8 mouse cellular contexts compared by ENCODE assay signal in genomic region chr17:27421837-27422236, GRCm38 (mm10).
DNase-seq lines count a peak whose midpoint lies in the region; ATAC-seq and TF ChIP-seq lines count a peak whose summit lies in the region.
"Had no signal": no experiment of that assay in that cellular context is flagged by ENCODE, and none has a peak within 500 bp of the region (broad histone marks: within the 10 kb centered on the region; RNA-seq: fewer than 3 reads in every experiment).

No protein-coding gene starts in this region.

- H3K4me3 ChIP-seq in midbrain, embryonic 10.5 days = no peak overlapping the region
- no peak overlapping the region for H3K4me3 ChIP-seq in midbrain, postnatal 0 days (ENCODE audit: low read depth, low read length)
- H3K4me3 ChIP-seq in embryonic facial prominence, embryonic 13.5 days = no peak overlapping the region
- H3K4me3 ChIP-seq in intestine, postnatal 0 days (ENCODE audit: low read depth, low read length) = no peak overlapping the region

- peak; percentile 42 for DNase-seq in midbrain, embryonic 10.5 days (ENCODE audit: low spot score)
- DNase-seq in midbrain, postnatal 0 days (ENCODE audit: low spot score) = no peak
- peak; percentile 67 for DNase-seq in retina, postnatal 1 day
- DNase-seq in frontal cortex, postnatal 10 days (ENCODE audit: low spot score in 2 of 2) = no peak
- no peak for DNase-seq in urinary bladder, adult 2 months (ENCODE audit: low spot score)

- WGBS in midbrain, embryonic 10.5 days = 51% methylated on average over 8 of the region's 8 CpGs
- WGBS in midbrain, postnatal 0 days = 12% methylated on average over 8 of the region's 8 CpGs
- 27% methylated on average over 8 of the region's 8 CpGs for WGBS in embryonic facial prominence, embryonic 13.5 days
- 58% methylated on average over 8 of the region's 8 CpGs for WGBS in intestine, postnatal 0 days

- no peaks in the 10 kb centered on the region for H3K9me3 ChIP-seq in midbrain, embryonic 10.5 days (replicated peaks)
- H3K9me3 ChIP-seq in midbrain, postnatal 0 days (ENCODE audit: low read length) = no peaks in the 10 kb centered on the region
- no peaks in the 10 kb centered on the region for H3K9me3 ChIP-seq in embryonic facial prominence, embryonic 13.5 days
- H3K9me3 ChIP-seq in intestine, postnatal 0 days (ENCODE audit: control insufficient read depth) = no peaks in the 10 kb centered on the region

- H3K9ac ChIP-seq in midbrain, postnatal 0 days (replicated peaks; ENCODE audit: low read length, poor library complexity, severe bottlenecking) = no peak overlapping the region; the same call in 1 of the 2 replicates
- H3K9ac ChIP-seq in embryonic facial prominence, embryonic 13.5 days = 0 out of 2 replicates have a peak overlapping the region, but pooled peaks have one; percentile 27
- H3K9ac ChIP-seq in intestine, postnatal 0 days (ENCODE audit: low read depth, low read length) = no peak overlapping the region

- no peak for ATAC-seq in midbrain, postnatal 0 days (ENCODE audit: low FRiP score)
- ATAC-seq in embryonic facial prominence, embryonic 13.5 days (ENCODE audit: insufficient number of reproducible peaks, insufficient read depth, low FRiP score, low TSS enrichment, low read depth) = no peak
- 0 out of 2 replicates have a peak, but pooled peaks have one; percentile 26 for ATAC-seq in intestine, postnatal 0 days

- H3K4me1 ChIP-seq in midbrain, embryonic 10.5 days = peaks cover 28% of the 10 kb centered on the region
- H3K4me1 ChIP-seq in midbrain, postnatal 0 days (ENCODE audit: insufficient read depth, low read length) = peaks cover 13% of the 10 kb centered on the region
- H3K4me1 ChIP-seq in embryonic facial prominence, embryonic 13.5 days = peaks cover 22% of the 10 kb centered on the region
- no peaks in the 10 kb centered on the region for H3K4me1 ChIP-seq in intestine, postnatal 0 days (replicated peaks; ENCODE audit: control insufficient read depth, insufficient read depth, low read length)

- H3K27ac ChIP-seq in midbrain, embryonic 10.5 days (replicated peaks) = peak overlapping the region; percentile 81
- no peak overlapping the region for H3K27ac ChIP-seq in midbrain, postnatal 0 days (ENCODE audit: low read depth, low read length)
- H3K27ac ChIP-seq in embryonic facial prominence, embryonic 13.5 days = peak overlapping the region; percentile 67; the same call in 1 of the 2 replicates
- H3K27ac ChIP-seq in intestine, postnatal 0 days (ENCODE audit: low read depth, low read length) = no peak overlapping the region
- H3K27ac ChIP-seq: macrophage had no signal

- no peaks in the 10 kb centered on the region for H3K36me3 ChIP-seq in midbrain, embryonic 10.5 days
- no peaks in the 10 kb centered on the region for H3K36me3 ChIP-seq in midbrain, postnatal 0 days (ENCODE audit: insufficient read depth, low read length)
- no peaks in the 10 kb centered on the region for H3K36me3 ChIP-seq in embryonic facial prominence, embryonic 13.5 days
- no peaks in the 10 kb centered on the region for H3K36me3 ChIP-seq in intestine, postnatal 0 days (ENCODE audit: control insufficient read depth, insufficient read depth)

- H3K27me3 ChIP-seq in midbrain, embryonic 10.5 days (ENCODE audit: low read depth, poor library complexity, severe bottlenecking) = peaks cover 4% of the 10 kb centered on the region; the same call in 1 of the 2 replicates
- no peaks in the 10 kb centered on the region for H3K27me3 ChIP-seq in midbrain, postnatal 0 days (ENCODE audit: insufficient read depth, low read length)
- H3K27me3 ChIP-seq in embryonic facial prominence, embryonic 13.5 days = no peaks in the 10 kb centered on the region
- H3K27me3 ChIP-seq in intestine, postnatal 0 days (replicated peaks; ENCODE audit: control insufficient read depth, insufficient read depth, low read length) = no peaks in the 10 kb centered on the region

- TF ChIP-seq CTCF in midbrain, postnatal 0 days (IDR thresholded peaks at IDR 0.05) = no peak
- TF ChIP-seq CTCF in intestine, postnatal 0 days (IDR thresholded peaks at IDR 0.05; ENCODE audit: low read depth) = no peak

- H3K4me2 ChIP-seq in midbrain, postnatal 0 days (ENCODE audit: low read depth, low read length, poor library complexity, severe bottlenecking) = no peak overlapping the region
- peak overlapping the region; percentile 41 for H3K4me2 ChIP-seq in embryonic facial prominence, embryonic 13.5 days
- H3K4me2 ChIP-seq in intestine, postnatal 0 days (replicated peaks; ENCODE audit: low read depth) = no peak overlapping the region

Comparison
In these comparisons a context has a peak if more than half of its experiments do, and no peak if none do; other contexts are left out.
1. DNase-seq: peak in midbrain, embryonic 10.5 days (single experiment) and retina, postnatal 1 day (single experiment); none in midbrain, postnatal 0 days (single experiment), frontal cortex, postnatal 10 days (0 of 2) and urinary bladder, adult 2 months (single experiment).
2. H3K27ac ChIP-seq: peak in midbrain, embryonic 10.5 days (single experiment) and embryonic facial prominence, embryonic 13.5 days (single experiment); none in midbrain, postnatal 0 days (single experiment) and intestine, postnatal 0 days (single experiment).